Mouse (Mus musculus): Measurements from ENCODE around the gene Rabl3. TPM values are rescaled to one million over a fixed set of nuclear protein-coding genes. Genes with fewer than 3 reads are reported as not detected.

The Rabl3 gene
- polyA plus RNA-seq, 3 experiments from 2014 or later, result 12.6 to 14.2 (median 13.2) TPM

DNA sequence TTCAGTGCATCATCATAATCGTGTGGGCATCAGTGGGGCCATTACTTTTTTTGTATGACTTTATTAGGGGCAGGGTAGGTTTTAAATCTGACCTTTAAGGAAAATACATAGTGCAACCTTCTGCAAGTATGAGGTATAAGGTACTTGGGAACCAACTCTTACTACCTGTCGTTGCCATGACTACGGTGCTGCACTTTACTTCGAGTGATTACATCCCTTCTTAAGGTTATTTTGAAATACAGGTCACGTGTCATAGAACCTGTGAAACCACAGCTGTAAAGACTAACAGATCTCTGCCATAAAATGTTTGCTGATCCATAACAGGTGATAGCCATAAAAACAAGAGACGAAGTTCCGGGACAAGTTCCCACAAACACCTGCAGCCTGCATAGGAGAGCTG is 58.8 kb downstream of the Rabl3 start:
- ATAC-seq, result no peak

DNA sequence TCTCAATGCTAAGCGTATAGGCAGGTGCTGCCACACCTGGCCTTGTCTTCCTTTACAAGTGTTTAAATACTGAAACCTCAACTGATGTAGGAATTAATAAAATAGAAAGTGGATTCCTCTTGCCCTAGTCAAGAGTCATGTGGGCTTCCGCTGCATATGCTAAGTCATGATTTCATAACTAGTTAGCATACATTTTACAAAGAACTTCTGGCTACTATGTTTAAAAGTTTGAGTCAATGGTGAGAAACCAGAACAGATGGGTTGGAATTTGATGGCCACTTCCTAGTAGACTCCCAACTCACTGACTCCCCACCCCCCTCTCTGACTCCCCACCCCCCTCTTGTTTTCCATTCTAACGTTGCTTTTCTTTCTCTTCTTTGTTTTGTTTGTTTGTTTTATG is 59.6 kb downstream of the Rabl3 start:
- no peak for ATAC-seq

DNA sequence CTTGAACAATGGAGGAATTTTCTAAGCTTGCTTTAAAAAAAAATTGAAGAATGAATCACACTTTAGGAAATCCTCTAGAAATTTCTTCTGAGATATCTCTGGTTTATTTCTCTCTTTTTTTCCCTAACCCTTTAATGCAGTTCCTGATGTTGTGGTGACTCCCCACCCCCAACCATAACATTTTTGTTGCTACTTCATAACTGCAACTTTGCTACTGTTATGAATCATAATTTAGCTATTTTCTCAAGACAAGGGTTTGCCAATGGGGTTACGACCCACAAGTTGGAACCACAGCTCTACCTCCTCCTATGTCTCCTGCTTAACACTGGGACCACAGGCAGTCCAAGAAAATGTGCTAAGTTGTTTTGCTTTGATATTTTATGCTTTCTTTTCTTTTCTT is 63.7 kb downstream of the Rabl3 start:
- no peak for ATAC-seq

DNA sequence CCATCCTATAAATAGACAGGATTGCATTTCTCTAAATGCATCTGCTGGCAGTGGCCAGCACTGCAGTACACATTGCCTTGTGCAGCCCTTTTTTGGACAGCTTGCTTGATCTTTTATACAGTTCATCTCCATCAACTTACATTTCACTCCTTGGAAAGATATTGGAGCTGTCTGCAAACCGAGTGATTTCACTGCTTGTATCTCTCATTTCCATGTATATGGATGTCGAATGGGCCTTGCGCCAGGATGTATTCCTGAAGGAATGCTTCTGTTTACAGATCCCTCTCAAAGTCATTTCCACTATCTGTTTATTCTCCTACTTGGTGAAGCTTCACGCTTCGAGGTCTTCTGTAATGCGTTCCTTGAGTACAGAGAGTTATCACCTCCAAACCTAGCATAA is 64.6 kb downstream of the Rabl3 start:
- ATAC-seq, result no peak

DNA sequence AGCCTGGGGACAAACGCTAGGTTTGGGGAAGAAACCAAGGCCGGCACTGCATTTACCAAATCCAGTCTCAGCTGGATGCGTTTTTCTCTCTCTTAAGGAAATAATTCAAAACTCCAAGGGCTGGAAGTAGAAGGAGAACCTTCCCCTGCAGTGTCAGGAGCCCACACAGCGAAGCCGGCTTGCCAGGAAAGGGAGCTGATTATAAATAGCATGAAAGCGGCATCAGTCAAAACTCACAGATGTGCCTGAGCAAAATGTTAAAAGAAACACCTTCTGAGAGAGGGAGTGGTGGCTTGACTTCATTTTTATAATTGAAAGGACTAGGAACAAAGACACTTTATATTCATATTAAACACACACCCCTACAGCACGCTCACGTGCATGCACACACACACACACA is 70.6 kb downstream of the Rabl3 start:
- no peak for ATAC-seq

DNA sequence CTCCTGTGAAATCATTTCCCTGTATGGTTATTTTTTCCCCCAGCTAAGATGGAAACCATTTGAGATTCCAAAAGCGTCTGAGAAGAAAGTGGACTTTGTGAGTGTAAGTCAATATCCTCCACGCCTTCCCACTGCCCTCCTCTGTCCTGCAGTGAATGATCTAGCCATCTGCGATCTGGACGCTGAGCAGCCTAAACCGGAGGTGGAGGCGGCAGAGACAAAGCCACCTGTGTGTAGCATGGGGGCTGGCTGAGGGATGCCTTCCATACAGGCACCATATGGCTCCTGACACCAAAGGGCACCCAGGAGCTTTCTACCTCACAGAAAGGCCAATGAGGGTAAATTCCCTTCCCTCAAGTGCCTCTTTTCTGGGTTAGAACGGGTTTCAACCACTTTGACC is 71.4 kb downstream of the Rabl3 start:
- no peak for ATAC-seq

DNA sequence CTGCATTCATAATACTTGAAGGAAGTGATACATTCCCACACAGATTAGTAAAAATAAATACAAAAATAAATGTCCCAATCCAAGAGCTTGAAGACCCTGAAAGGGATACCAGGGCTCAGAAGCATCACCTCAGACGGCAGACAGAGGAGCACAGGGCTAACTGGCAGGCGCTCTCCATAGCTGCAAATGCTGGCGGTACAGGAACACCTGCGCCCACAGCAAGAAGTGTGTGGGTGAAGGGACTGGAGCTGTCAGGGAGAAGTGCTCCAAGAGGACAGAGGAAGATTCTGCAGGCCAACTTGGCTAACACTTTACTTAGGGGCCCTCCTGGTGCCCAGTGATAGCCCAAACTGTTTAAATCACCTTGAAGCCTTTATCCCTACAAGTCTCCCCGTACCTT is 72.3 kb downstream of the Rabl3 start:
- ATAC-seq, result no peak

DNA sequence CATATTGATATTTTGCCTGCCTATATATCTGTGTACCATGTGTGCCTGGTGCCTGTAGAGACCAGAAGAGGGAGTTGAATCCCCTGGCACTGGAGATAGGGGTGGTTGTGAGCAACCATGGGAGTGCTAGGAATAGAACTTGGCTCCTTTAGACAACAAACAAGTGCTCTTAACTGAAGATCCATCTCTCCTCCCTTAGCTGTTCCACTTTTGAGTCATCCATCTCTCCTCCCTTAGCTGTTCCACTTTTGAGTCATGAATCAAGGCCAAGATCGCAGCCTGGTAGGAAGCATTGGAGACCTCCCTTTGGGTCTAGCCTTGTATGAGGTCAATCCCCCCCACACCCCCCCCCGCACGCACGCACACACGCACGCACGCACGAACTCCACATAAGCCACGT is 74.9 kb downstream of the Rabl3 start:
- no peak for ATAC-seq

DNA sequence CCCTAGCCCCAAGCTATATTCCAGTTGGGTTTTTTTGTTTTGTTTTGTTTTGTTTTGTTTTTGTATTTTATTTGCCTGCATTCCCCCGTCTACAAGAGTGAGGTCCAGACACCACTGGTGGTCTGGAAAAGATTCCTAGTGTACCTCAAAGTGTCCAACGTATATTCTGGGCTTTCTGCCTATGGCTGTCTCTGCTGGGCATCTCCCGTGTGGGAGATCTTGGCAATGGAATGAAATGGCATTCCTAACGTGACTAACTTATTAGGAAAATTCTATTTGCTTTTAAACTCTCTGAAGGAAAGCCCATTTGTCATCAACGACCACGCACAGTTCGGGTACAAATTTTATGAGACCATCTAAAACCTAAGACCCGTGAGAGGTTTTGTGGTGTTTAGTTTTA is 75.7 kb downstream of the Rabl3 start:
- no peak for ATAC-seq

DNA sequence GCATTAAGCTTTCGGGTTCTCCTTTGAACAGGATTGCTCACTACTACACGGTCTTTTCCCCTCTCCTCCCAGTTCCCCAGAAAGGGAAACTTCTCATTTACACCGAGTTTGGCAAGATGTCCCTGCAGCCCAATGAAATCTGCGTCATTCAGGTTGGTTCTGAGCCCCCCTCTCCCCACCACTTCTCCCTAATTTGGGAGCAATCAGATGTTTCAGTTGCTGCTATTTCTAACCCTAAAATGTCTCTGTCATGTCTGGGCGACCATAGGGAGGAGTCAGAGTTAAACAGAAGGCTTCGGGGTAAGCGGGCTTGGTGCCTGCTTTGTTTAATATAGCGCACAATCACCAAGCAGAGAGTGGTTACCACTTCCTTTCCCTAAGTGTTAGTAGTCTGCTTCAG is 76.4 kb downstream of the Rabl3 start:
- ATAC-seq, result no peak

DNA sequence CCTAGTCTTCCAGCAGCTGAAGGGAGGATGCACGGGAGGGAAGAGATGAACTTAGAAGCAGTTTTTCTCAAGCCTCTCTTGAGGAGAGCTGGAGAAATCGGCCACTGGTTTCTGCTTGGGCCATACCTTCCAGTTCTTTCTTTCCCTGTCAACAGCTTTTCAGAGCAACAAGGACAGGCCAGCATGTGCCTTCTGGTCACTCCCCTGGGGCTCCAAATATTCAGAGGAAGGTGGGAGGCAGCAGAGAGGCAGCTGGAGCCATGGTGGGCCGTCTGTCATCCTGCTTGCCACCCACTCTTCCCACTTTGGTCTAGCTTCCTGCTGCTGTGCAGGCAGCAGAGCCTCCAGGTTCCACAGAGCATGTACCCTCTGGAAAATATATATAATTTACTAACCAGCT is 78.0 kb downstream of the Rabl3 start:
- no peak for ATAC-seq

Other genes with a start within 250 kb of the Rabl3 start
- under 1 TPM in 1 of 3 experiments, not detected in 2; 0.15 TPM for gene Stxbp5l, start 154.9 kb upstream of the Rabl3 start, polyA plus RNA-seq (2017; shearing (Covaris generic))
- gene Gtf2e1, start 96 bp upstream of the Rabl3 start, polyA plus RNA-seq (2017; shearing (Covaris generic)), result 10 to 100 TPM; 11.2 to 16.2 (median 14.4) TPM
- gene Hgd, start 40.3 kb downstream of the Rabl3 start, polyA plus RNA-seq (2017; shearing (Covaris generic)), result not detected
- gene Ndufb4, start 114.6 kb downstream of the Rabl3 start, polyA plus RNA-seq (2017; shearing (Covaris generic)), result 10 to 100 TPM; 51.4 to 58.7 (median 54.5) TPM
- gene Fstl1, start 237.0 kb downstream of the Rabl3 start, polyA plus RNA-seq (2017; shearing (Covaris generic)), result under 1 TPM in 1 of 3 experiments, not detected in 2; 0.27 TPM

All from inflammation-experienced regulatory T-cells, adult 6 months (primary cell).